Mouse (Mus musculus): Measurements from ENCODE around the gene Mrrf.
A peak's percentile ranks its signal among the peaks of the same experiment; 100 is the strongest.

- TF ChIP-seq CTCF (IDR thresholded peaks at IDR 0.05; ENCODE audit: low read depth) (peak; percentile 2; the same call in 1 of the 2 replicates), EP300 (optimal IDR thresholded peaks at IDR 0.05) (no peak)
Measured at GRCm38 (mm10) chr2:36203011-36203825, 67.0 kb downstream of the Mrrf start.
